Mouse (Mus musculus) testis, postnatal 10 days (tissue): ENCODE measurements around the gene Ntm.

Experiments
- DNase-seq: peaks from one replicate; pipeline ENCODE4 v3.0.0; 2021; ENCODE audit warnings: low spot score

The Ntm gene

GRCm38 (mm10) chr9:29318676-29319162 is 644.2 kb downstream of the Ntm start:
- DNase-seq: no peak

- DNase-seq: no peak
These were observed 645.3 kb downstream of the Ntm start for GRCm38 (mm10) chr9:29317623-29318022.

DNA sequence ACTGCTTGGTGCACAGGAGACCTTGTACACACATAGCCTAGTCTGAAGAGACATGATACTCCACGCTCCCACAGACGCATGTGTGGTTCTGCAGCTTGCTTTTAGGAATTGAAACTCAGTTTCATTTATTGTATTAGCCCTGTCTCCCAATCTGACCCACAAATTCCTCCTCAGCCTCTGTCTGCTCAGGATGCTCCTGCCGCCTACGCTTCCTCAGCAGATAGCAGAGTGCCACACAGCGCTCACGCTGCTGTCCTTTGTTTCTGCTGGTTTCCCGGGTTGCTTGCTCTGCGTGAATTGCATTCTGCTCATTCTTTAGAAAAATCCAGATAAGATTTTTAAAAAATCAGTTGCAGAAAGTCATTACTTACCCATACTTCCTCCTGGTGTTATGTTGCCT is 647.1 kb downstream of the Ntm start:
- DNase-seq: peak; percentile 43

GRCm38 (mm10) chr9:29306961-29307360 is 656.0 kb downstream of the Ntm start:
- DNase-seq: no peak

DNA sequence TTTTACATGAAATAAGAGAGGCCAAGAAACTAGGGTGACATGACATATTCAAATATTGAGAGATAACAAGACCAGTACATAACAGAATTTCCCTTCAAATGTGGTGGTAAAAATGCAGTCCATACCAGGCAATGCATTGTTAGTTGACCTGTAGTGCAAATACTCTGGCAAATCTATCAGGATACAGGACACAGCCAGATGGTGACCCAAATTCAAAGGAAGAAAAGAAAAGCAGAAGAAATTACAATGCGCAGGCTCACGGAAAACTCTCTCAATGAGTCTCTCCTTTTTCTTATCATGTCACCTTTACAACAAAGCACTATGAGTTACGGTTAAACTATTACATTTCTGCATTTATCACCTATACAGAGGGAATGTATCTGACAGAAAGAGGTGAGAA is 664.6 kb downstream of the Ntm start:
- no peak for DNase-seq

GRCm38 (mm10) chr9:29296752-29297151 is 666.2 kb downstream of the Ntm start:
- DNase-seq: no peak

GRCm38 (mm10) chr9:29288003-29288704 is 674.8 kb downstream of the Ntm start:
- DNase-seq: no peak

- DNase-seq: no peak
These were observed 677.8 kb downstream of the Ntm start for GRCm38 (mm10) chr9:29285144-29285543.

- no peak for DNase-seq
These were observed 690.1 kb downstream of the Ntm start for GRCm38 (mm10) chr9:29272861-29273260.

DNA sequence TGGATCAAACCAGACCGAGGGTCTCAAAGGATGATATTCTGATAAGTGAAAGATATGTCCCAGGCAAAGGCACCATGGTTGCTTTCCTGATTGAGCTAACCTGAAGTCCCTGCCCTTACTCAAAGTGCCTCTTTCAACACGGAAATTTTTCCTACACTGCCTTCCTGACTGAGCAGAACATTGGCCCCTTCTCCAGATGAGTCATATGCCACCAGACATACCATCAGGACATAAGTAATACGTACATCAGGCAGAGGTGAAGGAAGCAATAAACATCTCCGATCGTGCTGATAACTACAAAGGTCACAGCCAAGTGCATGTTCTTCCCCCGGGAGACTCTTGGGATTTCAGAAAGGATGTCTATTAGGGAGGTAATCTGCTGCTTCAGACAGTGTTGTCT is 693.0 kb downstream of the Ntm start:
- no peak for DNase-seq

- DNase-seq: no peak
These were observed 693.7 kb downstream of the Ntm start for GRCm38 (mm10) chr9:29269277-29269646.

- no peak for DNase-seq
These were observed 694.2 kb downstream of the Ntm start for GRCm38 (mm10) chr9:29268583-29269276.

DNA sequence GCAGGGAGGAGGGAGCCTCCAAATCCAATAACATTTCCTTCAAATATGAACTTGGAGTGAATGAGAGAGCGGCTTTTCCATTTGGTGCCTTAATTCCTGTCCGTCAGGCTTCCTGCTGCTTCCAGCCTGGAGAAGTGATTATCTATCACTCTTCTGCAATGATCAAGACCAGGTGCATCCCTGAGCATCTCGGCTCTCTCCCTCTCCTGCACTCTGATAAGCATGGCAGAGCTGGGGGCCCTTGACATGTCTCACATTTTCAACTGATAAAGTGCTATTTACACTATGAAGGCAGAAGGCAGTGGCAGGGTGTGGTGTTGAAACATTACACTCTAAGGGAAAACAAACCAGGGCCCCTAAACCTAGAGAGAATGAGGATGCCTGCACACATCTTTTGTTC is 695.3 kb downstream of the Ntm start:
- no peak for DNase-seq

DNA sequence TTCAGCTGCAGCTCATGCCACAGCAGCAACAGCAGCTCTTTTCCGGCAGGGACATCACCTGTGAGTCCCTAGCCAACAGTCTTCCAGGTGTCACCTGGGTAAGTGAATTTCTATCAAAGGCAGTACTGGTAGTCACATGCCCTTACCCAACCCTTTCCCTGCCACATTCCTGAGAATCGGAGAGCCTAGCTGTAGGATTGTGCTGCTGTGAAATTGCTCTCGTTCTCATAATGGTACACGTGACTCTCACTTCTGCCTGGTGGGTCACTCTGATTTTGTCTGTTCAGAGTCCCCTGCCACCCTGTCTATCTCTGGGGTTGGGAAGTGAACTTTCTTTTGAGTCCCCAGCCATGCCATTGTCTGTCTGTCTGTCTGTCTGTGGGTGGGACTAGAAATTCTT is 697.8 kb downstream of the Ntm start:
- no peak for DNase-seq

GRCm38 (mm10) chr9:29262836-29263235 is 700.1 kb downstream of the Ntm start:
- DNase-seq: no peak

DNA sequence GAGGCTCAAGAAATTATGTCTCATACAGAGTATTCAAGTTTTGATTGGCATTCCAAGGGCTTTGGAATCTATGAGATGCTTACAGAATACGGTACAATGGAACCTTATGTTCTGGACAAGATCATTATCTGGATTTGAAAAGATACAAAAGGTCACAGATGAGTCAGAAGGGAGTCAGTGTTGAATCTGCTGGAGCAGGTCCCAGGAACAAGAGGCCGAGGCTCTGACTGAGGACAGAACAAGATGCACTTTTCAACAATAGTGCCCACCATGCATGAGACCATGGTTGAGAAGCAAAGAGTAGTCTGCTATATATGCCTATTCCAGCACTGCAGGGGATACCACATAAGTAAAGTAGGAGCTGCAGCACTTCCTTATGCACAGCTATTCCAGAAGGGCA is 710.1 kb downstream of the Ntm start:
- no peak for DNase-seq

GRCm38 (mm10) chr9:29250813-29251212 is 712.1 kb downstream of the Ntm start:
- DNase-seq: no peak

GRCm38 (mm10) chr9:29247812-29248211 is 715.1 kb downstream of the Ntm start:
- no peak for DNase-seq

GRCm38 (mm10) chr9:29244006-29244405 is 718.9 kb downstream of the Ntm start:
- DNase-seq: no peak

DNA sequence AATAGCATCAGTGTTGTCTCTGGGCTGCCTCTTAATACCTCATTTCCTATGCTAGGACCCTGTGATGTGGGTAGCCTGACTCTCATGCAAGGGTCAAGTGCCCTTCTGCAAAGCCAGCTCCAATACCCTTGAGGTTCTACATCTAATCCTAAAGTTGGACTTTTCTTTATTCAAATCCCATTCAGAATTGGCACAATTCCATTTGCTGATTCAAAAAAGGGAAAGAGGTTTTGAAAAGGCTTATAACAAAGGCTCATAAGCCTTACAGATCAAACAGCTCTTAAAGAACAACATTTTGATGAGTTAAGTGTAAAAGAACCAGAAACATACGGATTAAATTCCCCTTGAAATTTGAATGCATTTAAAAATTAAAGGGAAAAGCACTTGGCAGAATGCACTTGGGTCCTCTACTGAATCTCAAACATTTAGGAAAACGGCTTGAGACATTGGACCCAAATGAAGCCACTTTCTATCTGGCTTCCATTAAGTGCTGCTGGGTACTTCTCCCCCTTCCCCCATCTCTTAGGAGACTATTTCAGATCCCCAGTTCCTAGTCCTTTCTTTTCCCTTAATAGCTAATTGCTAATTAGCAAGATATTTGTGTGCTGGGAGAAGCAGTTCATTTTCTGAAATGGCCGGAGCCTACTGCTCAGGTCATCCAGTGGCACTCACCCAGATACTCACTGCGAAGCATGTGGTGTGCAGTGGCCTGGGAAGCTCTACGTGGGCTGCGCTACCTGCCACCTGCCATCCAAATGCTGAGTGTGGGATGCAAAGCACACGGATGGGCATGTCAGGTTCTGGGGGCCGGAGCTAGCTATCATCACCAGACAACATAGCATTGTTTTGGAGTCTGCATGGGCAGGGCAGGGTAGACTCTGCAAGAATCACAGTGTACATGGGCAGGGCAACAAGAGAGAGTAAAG is 720.2 kb downstream of the Ntm start:
- DNase-seq: no peak

- no peak for DNase-seq
These were observed 722.1 kb downstream of the Ntm start for GRCm38 (mm10) chr9:29240797-29241196.

DNA sequence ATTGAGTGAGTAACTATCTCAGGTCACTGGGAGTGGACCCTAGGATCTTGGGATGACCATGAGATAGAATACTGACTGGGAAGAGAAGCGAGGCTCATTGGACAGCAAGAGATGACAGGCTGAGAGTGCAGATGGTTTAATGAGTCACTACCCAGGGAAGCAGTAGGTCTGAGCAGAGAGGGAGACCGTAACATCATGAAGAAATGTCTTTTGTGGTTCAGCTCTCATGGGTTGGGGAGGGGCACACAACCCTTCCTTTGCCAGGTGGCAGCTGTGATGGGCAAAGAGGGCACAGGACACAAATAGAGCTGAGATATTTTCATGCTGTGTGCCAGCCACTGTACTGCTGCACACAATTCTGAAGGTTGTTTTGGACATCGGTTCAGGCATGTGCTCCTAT is 724.0 kb downstream of the Ntm start:
- DNase-seq: no peak

DNA sequence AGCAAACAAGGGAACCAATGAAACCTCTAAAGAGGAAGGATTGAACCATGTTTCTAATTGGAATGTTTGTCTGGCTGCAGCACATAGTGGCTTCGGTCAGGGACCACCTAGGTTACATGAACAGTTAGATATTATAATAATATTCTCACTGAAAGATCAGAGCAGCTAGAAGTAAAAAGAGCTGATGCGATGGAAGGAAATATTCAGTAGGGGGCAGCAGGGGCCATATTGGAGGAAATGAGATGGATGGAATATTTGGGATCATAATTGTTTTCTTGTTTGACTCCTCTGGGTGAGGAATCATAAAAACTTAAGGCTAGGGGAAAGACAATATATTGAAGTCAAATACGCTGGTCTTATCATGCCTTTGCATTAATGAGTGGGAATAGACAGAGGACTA is 726.2 kb downstream of the Ntm start:
- DNase-seq: no peak
